ENCODE assay signal across 10 mouse cellular contexts in genomic region chr7:142574826-142575351, GRCm38 (mm10). TPM values are rescaled to one million over a fixed set of nuclear protein-coding genes. Genes with fewer than 3 reads are reported as not detected.
A peak's percentile ranks its signal among the peaks of the same experiment; 100 is the strongest.
DNase-seq lines count a peak whose midpoint lies in the region; ATAC-seq and TF ChIP-seq lines count a peak whose summit lies in the region.
"Had no signal": no experiment of that assay in that cellular context is flagged by ENCODE, and none has a peak within 500 bp of the region (broad histone marks: within the 10 kb centered on the region; RNA-seq: fewer than 3 reads in every experiment).

No protein-coding gene starts in this region.

- H3K36me3 ChIP-seq in hindbrain, embryonic 10.5 days = no peaks in the 10 kb centered on the region
- H3K36me3 ChIP-seq in hindbrain, embryonic 11.5 days (ENCODE audit: control insufficient read depth, insufficient read depth, low read length) = no peaks in the 10 kb centered on the region
- H3K36me3 ChIP-seq in embryonic facial prominence, embryonic 11.5 days (replicated peaks; ENCODE audit: control insufficient read depth, insufficient read depth, low read depth, low read length) = no peaks in the 10 kb centered on the region
- no peaks in the 10 kb centered on the region for H3K36me3 ChIP-seq in embryonic facial prominence, embryonic 15.5 days
- H3K36me3 ChIP-seq in liver, embryonic 14.5 days (replicated peaks; ENCODE audit: control insufficient read depth, insufficient read depth, low read depth) = no peaks in the 10 kb centered on the region

- peaks cover 27% of the 10 kb centered on the region for H3K27me3 ChIP-seq in hindbrain, embryonic 10.5 days (ENCODE audit: insufficient read depth, poor library complexity, severe bottlenecking)
- H3K27me3 ChIP-seq in hindbrain, embryonic 11.5 days (ENCODE audit: control insufficient read depth, insufficient read depth, low read length) = peaks cover 6% of the 10 kb centered on the region; the same call in 1 of the 2 replicates
- H3K27me3 ChIP-seq in embryonic facial prominence, embryonic 11.5 days (ENCODE audit: control insufficient read depth, insufficient read depth, low read length) = no peaks in the 10 kb centered on the region
- H3K27me3 ChIP-seq in embryonic facial prominence, embryonic 15.5 days = no peaks in the 10 kb centered on the region
- no peaks in the 10 kb centered on the region for H3K27me3 ChIP-seq in liver, embryonic 14.5 days (ENCODE audit: control insufficient read depth, insufficient read depth, low read length)

- no peak overlapping the region for H3K9ac ChIP-seq in hindbrain, embryonic 11.5 days (ENCODE audit: low read depth, low read length)
- H3K9ac ChIP-seq in embryonic facial prominence, embryonic 11.5 days (replicated peaks; ENCODE audit: low read length) = peak overlapping the region; percentile 18; the same call in 1 of the 2 replicates
- peak overlapping the region; percentile 7; the same call in 1 of the 2 replicates for H3K9ac ChIP-seq in embryonic facial prominence, embryonic 15.5 days
- H3K9ac ChIP-seq in liver, embryonic 14.5 days (replicated peaks) = no peak overlapping the region

- peaks cover 80% of the 10 kb centered on the region for H3K4me1 ChIP-seq in hindbrain, embryonic 10.5 days (replicated peaks)
- 0 out of 2 replicates have a peak, but pooled peaks cover 2% of the 10 kb centered on the region for H3K4me1 ChIP-seq in hindbrain, embryonic 11.5 days (replicated peaks; ENCODE audit: control insufficient read depth, insufficient read depth, low read length)
- H3K4me1 ChIP-seq in embryonic facial prominence, embryonic 11.5 days (ENCODE audit: control insufficient read depth, insufficient read depth, low read length) = peaks cover 18% of the 10 kb centered on the region
- peaks cover 66% of the 10 kb centered on the region for H3K4me1 ChIP-seq in embryonic facial prominence, embryonic 15.5 days
- peaks cover 0 to 21% of the 10 kb centered on the region in 2 experiments; a peak in 2 of 4 replicates for H3K4me1 ChIP-seq in liver, embryonic 14.5 days (replicated peaks; ENCODE audit: control insufficient read depth in 2 of 2, insufficient read depth in 2 of 2, low read length in 1 of 2)

- 77% methylated on average over 9 of the region's 9 CpGs for WGBS in hindbrain, embryonic 10.5 days
- 79% methylated on average over 9 of the region's 9 CpGs for WGBS in hindbrain, embryonic 11.5 days
- 73% methylated on average over 9 of the region's 9 CpGs for WGBS in embryonic facial prominence, embryonic 11.5 days
- WGBS in embryonic facial prominence, embryonic 15.5 days = 41% methylated on average over 9 of the region's 9 CpGs
- WGBS in liver, embryonic 14.5 days (ENCODE audit: insufficient replicate concordance) = 52% methylated on average over 9 of the region's 9 CpGs

- H3K9me3 ChIP-seq in hindbrain, embryonic 10.5 days = peaks cover 3% of the 10 kb centered on the region
- no peaks in the 10 kb centered on the region for H3K9me3 ChIP-seq in hindbrain, embryonic 11.5 days (ENCODE audit: control insufficient read depth, low read length)
- H3K9me3 ChIP-seq in embryonic facial prominence, embryonic 11.5 days (replicated peaks; ENCODE audit: control insufficient read depth, low read length) = no peaks in the 10 kb centered on the region
- no peaks in the 10 kb centered on the region for H3K9me3 ChIP-seq in embryonic facial prominence, embryonic 15.5 days (replicated peaks)
- H3K9me3 ChIP-seq in liver, embryonic 14.5 days (ENCODE audit: control insufficient read depth, low read length) = no peaks in the 10 kb centered on the region

- no peak for DNase-seq in hindbrain, embryonic 10.5 days (ENCODE audit: low spot score)
- DNase-seq in hindbrain, embryonic 11.5 days (ENCODE audit: low spot score) = no peak
- no peak for DNase-seq in embryonic facial prominence, embryonic 11.5 days (ENCODE audit: low spot score)
- DNase-seq in liver, embryonic 14.5 days (ENCODE audit: low read depth in 3 of 3, low spot score in 3 of 3) = no peak
- DNase-seq in embryo, embryonic 10 days (ENCODE audit: low spot score) = no peak
- DNase-seq: retina, postnatal 1 day had no signal

- no peak overlapping the region for H3K4me3 ChIP-seq in hindbrain, embryonic 10.5 days
- no peak overlapping the region for H3K4me3 ChIP-seq in hindbrain, embryonic 11.5 days (ENCODE audit: low read depth, low read length)
- H3K4me3 ChIP-seq in embryonic facial prominence, embryonic 11.5 days (ENCODE audit: low read depth, low read length) = no peak overlapping the region
- peak overlapping the region; percentile 48 for H3K4me3 ChIP-seq in embryonic facial prominence, embryonic 15.5 days (replicated peaks)
- H3K4me3 ChIP-seq in liver, embryonic 14.5 days (ENCODE audit: insufficient read depth in 1 of 2, low read depth in 2 of 2, low read length in 2 of 2) = no peak overlapping the region

- no peak overlapping the region for H3K4me2 ChIP-seq in hindbrain, embryonic 11.5 days (replicated peaks; ENCODE audit: low read depth, low read length)
- peak overlapping the region; percentile 13; the same call in 1 of the 2 replicates for H3K4me2 ChIP-seq in embryonic facial prominence, embryonic 11.5 days (ENCODE audit: low read depth, low read length)
- peak overlapping the region; percentile 47 for H3K4me2 ChIP-seq in embryonic facial prominence, embryonic 15.5 days (replicated peaks)
- H3K4me2 ChIP-seq in liver, embryonic 14.5 days (ENCODE audit: low read depth) = no peak overlapping the region

- ATAC-seq in hindbrain, embryonic 11.5 days (ENCODE audit: low FRiP score) = no peak
- ATAC-seq in embryonic facial prominence, embryonic 11.5 days (replicated peaks; ENCODE audit: insufficient number of reproducible peaks, low FRiP score, low TSS enrichment, low read depth) = no peak
- ATAC-seq in embryonic facial prominence, embryonic 15.5 days (ENCODE audit: insufficient number of reproducible peaks, low FRiP score, low TSS enrichment, low read depth) = peak; percentile 13
- ATAC-seq in liver, embryonic 14.5 days (ENCODE audit: insufficient read depth) = peak; percentile 23
- no peak for ATAC-seq in cerebellum, adult (ENCODE audit: insufficient number of reproducible peaks, low FRiP score, low TSS enrichment)
- ATAC-seq: inflammation-experienced regulatory T-cells, adult 6 months; lung, postnatal 0 days had no signal

- TF ChIP-seq EP300 in liver, embryonic 14.5 days (IDR thresholded peaks at IDR 0.05; ENCODE audit: low read depth) = no peak

- no peak for TF ChIP-seq CTCF in liver, embryonic 14.5 days (IDR thresholded peaks at IDR 0.05; ENCODE audit: low read depth)

- H3K27ac ChIP-seq in hindbrain, embryonic 10.5 days = peak overlapping the region; percentile 82
- no peak overlapping the region for H3K27ac ChIP-seq in hindbrain, embryonic 11.5 days (ENCODE audit: low read depth, low read length)
- peak overlapping the region; percentile 95 for H3K27ac ChIP-seq in embryonic facial prominence, embryonic 11.5 days (replicated peaks; ENCODE audit: low read depth, low read length)
- peak overlapping the region; percentile 92 for H3K27ac ChIP-seq in embryonic facial prominence, embryonic 15.5 days (replicated peaks)
- H3K27ac ChIP-seq in liver, embryonic 14.5 days = no peak overlapping the region

RNA-seq across cellular contexts. Expression of gene Mrpl23, which starts 42.4 kb away (rescaled TPM):
- polyA plus RNA-seq in hindbrain, embryonic 10.5 days (2016; fragmentation: Nextera tagmentation; extraction: Ambion mirVana) = 17.7 and 19.7 TPM in 2 replicates
- polyA plus RNA-seq in hindbrain, embryonic 11.5 days (2014; fragmentation: Nextera tagmentation; extraction: Ambion mirVana) = 13.5 and 13.9 TPM in 2 replicates
- 16.4 and 17.2 TPM in 2 replicates for polyA plus RNA-seq in embryonic facial prominence, embryonic 11.5 days (2014; fragmentation: Nextera tagmentation; extraction: Ambion mirVana)
- polyA plus RNA-seq in embryonic facial prominence, embryonic 15.5 days (2015; fragmentation: Nextera tagmentation; extraction: Ambion mirVana) = 28.5 and 32.7 TPM in 2 replicates
- polyA plus RNA-seq in liver, embryonic 14.5 days (2012; rRNA removed) = 24.4 and 45.9 TPM in 2 replicates
- polyA plus RNA-seq in liver, embryonic 14.5 days (2014; fragmentation: Nextera tagmentation; extraction: Ambion mirVana) = 11.1 and 14.4 TPM in 2 replicates

Comparison
In these comparisons a context has a peak if more than half of its experiments do, and no peak if none do; other contexts are left out.
1. H3K27ac ChIP-seq: peak in hindbrain, embryonic 10.5 days (single experiment), embryonic facial prominence, embryonic 11.5 days (single experiment) and embryonic facial prominence, embryonic 15.5 days (single experiment); none in hindbrain, embryonic 11.5 days (single experiment) and liver, embryonic 14.5 days (single experiment).
2. ATAC-seq: peak in embryonic facial prominence, embryonic 15.5 days (single experiment) and liver, embryonic 14.5 days (single experiment); none in hindbrain, embryonic 11.5 days (single experiment), embryonic facial prominence, embryonic 11.5 days (single experiment) and cerebellum, adult (single experiment).
3. H3K4me2 ChIP-seq: peak in embryonic facial prominence, embryonic 11.5 days (single experiment) and embryonic facial prominence, embryonic 15.5 days (single experiment); none in hindbrain, embryonic 11.5 days (single experiment) and liver, embryonic 14.5 days (single experiment).
4. H3K9ac ChIP-seq: peak in embryonic facial prominence, embryonic 11.5 days (single experiment) and embryonic facial prominence, embryonic 15.5 days (single experiment); none in hindbrain, embryonic 11.5 days (single experiment) and liver, embryonic 14.5 days (single experiment).